Mouse (Mus musculus) CH12.LX (cell line): ENCODE results near the gene Snx10. TPM values are rescaled to one million over a fixed set of nuclear protein-coding genes. Genes with fewer than 3 reads are reported as not detected.

Experiments used
- DNase-seq: peaks from one replicate; pipeline ENCODE4 v3.0.0-alpha.2; 2013; ENCODE audit errors: extremely low read depth
- H3K27ac ChIP-seq: 2 replicates; pipeline ENCODE4 v1.5.1; 2012; ENCODE audit warnings: low read depth, mild to moderate bottlenecking, control low read depth, moderate library complexity; ENCODE audit not compliant: insufficient read depth
- H3K27me3 ChIP-seq: replicated peaks from 2 replicates; pipeline ENCODE3; 2012; ENCODE audit warnings: inconsistent platforms
- H3K36me3 ChIP-seq, 2 experiments: replicated peaks in 1 of 2; 2 replicates each; pipeline versions ENCODE3 to v1.6.1; 2012; ENCODE audit warnings: inconsistent platforms in 1 of 2, low read length in 1 of 2, mild to moderate bottlenecking in 1 of 2, mixed read lengths in 1 of 2, moderate library complexity in 1 of 2; ENCODE audit not compliant: control insufficient read depth in 1 of 2, insufficient read depth in 1 of 2
- H3K4me1 ChIP-seq, 2 experiments: 2 replicates each; pipeline ENCODE4 v1.6.1; 2012; ENCODE audit warnings: inconsistent platforms in 1 of 2, moderate library complexity in 1 of 2; ENCODE audit not compliant: insufficient read depth in 2 of 2, control insufficient read depth in 1 of 2
- H3K4me2 ChIP-seq: 2 replicates; pipeline ENCODE4 v1.6.1; 2012; ENCODE audit warnings: low read depth, mild to moderate bottlenecking, control low read depth; ENCODE audit not compliant: poor library complexity, insufficient read depth, severe bottlenecking
- H3K4me3 ChIP-seq, 3 experiments: fragments of 150-350 bp in 1 of 3; sonication (generic) in 1 of 3; replicated peaks in 1 of 3; 2 replicates each; pipeline versions ENCODE3 to v1.5.1; 2011 to 2012; ENCODE audit warnings: low read depth in 2 of 3, low read length in 2 of 3, mild to moderate bottlenecking in 2 of 3, moderate library complexity in 2 of 3, control low read depth in 1 of 3, improper control_type of control experiment in 1 of 3, inconsistent platforms in 1 of 3, mixed read lengths in 1 of 3; ENCODE audit not compliant: poor library complexity in 1 of 3
- H3K79me2 ChIP-seq: replicated peaks from 2 replicates; pipeline ENCODE4 v1.6.1; 2012; ENCODE audit warnings: mild to moderate bottlenecking, moderate library complexity; ENCODE audit not compliant: control insufficient read depth, poor library complexity, insufficient read depth, severe bottlenecking; ENCODE audit errors: extremely low read depth
- H3K9ac ChIP-seq: 2 replicates; pipeline ENCODE4 v1.6.1; 2012; ENCODE audit warnings: low read depth, mild to moderate bottlenecking, control low read depth, moderate library complexity; ENCODE audit not compliant: insufficient read depth
- H3K9me3 ChIP-seq: replicated peaks from 2 replicates; pipeline ENCODE3; 2012; ENCODE audit warnings: low read length, inconsistent platforms, mixed read lengths
- BHLHE40 ChIP-seq: IDR thresholded peaks from 2 replicates; pipeline ENCODE4 v1.6.1; 2011; ENCODE audit warnings: mild to moderate bottlenecking, low read depth, low read length, improper control_type of control experiment
- CHD1 ChIP-seq: IDR thresholded peaks from 2 replicates; pipeline ENCODE4 v1.6.1; 2012; ENCODE audit warnings: low read depth, low read length, improper control_type of control experiment, inconsistent platforms
- CHD2 ChIP-seq: IDR thresholded peaks from 2 replicates; pipeline ENCODE4 v1.6.1; 2011; ENCODE audit warnings: low read length, improper control_type of control experiment
- E2F4 ChIP-seq: IDR thresholded peaks from 2 replicates; pipeline ENCODE4 v1.6.1; 2011; ENCODE audit warnings: low read depth, low read length, improper control_type of control experiment; ENCODE audit not compliant: insufficient replicate concordance
- ELF1 ChIP-seq: IDR thresholded peaks from 2 replicates; pipeline ENCODE4 v1.6.1; 2014; ENCODE audit warnings: low read depth, mild to moderate bottlenecking, inconsistent platforms, low read length, improper control_type of control experiment
- EP300 ChIP-seq: IDR thresholded peaks from 2 replicates; pipeline ENCODE4 v1.6.1; 2011; ENCODE audit warnings: low read length, improper control_type of control experiment
- ETS1 ChIP-seq: conservative IDR thresholded peaks from 2 replicates; pipeline ENCODE4 v1.6.1; 2012; ENCODE audit warnings: low read depth, mild to moderate bottlenecking, inconsistent platforms, low read length, improper control_type of control experiment, moderate library complexity
- GABPA ChIP-seq: IDR thresholded peaks from 2 replicates; pipeline ENCODE4 v1.6.1; 2012; ENCODE audit warnings: low read depth, low read length, improper control_type of control experiment, inconsistent platforms; ENCODE audit not compliant: insufficient replicate concordance
- HCFC1 ChIP-seq: IDR thresholded peaks from 2 replicates; pipeline ENCODE4 v1.6.1; 2012; ENCODE audit warnings: low read depth, mild to moderate bottlenecking, inconsistent platforms, low read length, improper control_type of control experiment
- IRF4 ChIP-seq: IDR thresholded peaks from 2 replicates; pipeline ENCODE4 v1.6.1; 2014; ENCODE audit warnings: low read depth, mild to moderate bottlenecking, inconsistent platforms, low read length, improper control_type of control experiment
- JUND ChIP-seq: conservative IDR thresholded peaks from 2 replicates; pipeline ENCODE4 v1.6.1; 2011; ENCODE audit warnings: low read depth, low read length, improper control_type of control experiment
- KAT2A ChIP-seq: IDR thresholded peaks from 2 replicates; pipeline ENCODE4 v1.6.1; 2012; ENCODE audit warnings: low read length, improper control_type of control experiment, inconsistent platforms; ENCODE audit not compliant: insufficient replicate concordance
- MAFK ChIP-seq: IDR thresholded peaks from 2 replicates; pipeline ENCODE4 v1.6.1; 2011; ENCODE audit warnings: low read length, improper control_type of control experiment; ENCODE audit not compliant: insufficient replicate concordance
- MAZ ChIP-seq: IDR thresholded peaks from 2 replicates; pipeline ENCODE4 v1.6.1; 2012; ENCODE audit warnings: low read depth, mild to moderate bottlenecking, inconsistent platforms, low read length, improper control_type of control experiment, moderate library complexity
- MEF2A ChIP-seq: IDR thresholded peaks from 2 replicates; pipeline ENCODE4 v1.6.1; 2014; ENCODE audit warnings: low read depth, mild to moderate bottlenecking, inconsistent platforms, low read length, improper control_type of control experiment, borderline replicate concordance
- NELFE ChIP-seq: IDR thresholded peaks from 2 replicates; pipeline ENCODE4 v1.6.1; 2011; ENCODE audit warnings: low read depth, low read length, improper control_type of control experiment
- POLR2A ChIP-seq: IDR thresholded peaks from 2 replicates; pipeline ENCODE4 v1.6.1; 2011; ENCODE audit warnings: low read depth, mild to moderate bottlenecking, improper control_type of control experiment, low read length
- POLR2AphosphoS2 ChIP-seq: IDR thresholded peaks from 2 replicates; pipeline ENCODE4 v1.6.1; 2011; ENCODE audit warnings: low read depth, low read length, improper control_type of control experiment
- RAD21 ChIP-seq: IDR thresholded peaks from 2 replicates; pipeline ENCODE4 v1.6.1; 2011; ENCODE audit warnings: low read depth, mild to moderate bottlenecking, low read length, improper control_type of control experiment, moderate library complexity
- SMC3 ChIP-seq: IDR thresholded peaks from 2 replicates; pipeline ENCODE4 v1.6.1; 2011; ENCODE audit warnings: low read depth, low read length, improper control_type of control experiment
- TBP ChIP-seq: conservative IDR thresholded peaks from 2 replicates; pipeline ENCODE4 v1.6.1; 2011; ENCODE audit warnings: low read depth, low read length, improper control_type of control experiment
- ZKSCAN1 ChIP-seq: IDR thresholded peaks from 2 replicates; pipeline ENCODE4 v1.6.1; 2012; ENCODE audit warnings: low read depth, inconsistent platforms, low read length, improper control_type of control experiment, borderline replicate concordance
- dilution Hi-C: fragments of 300-500 bp; cut with MboI; formaldehyde crosslinking; loops from 2 replicates; pipeline ENCODE4 v1.14.3; 2020; ENCODE audit warnings: low sequenced_read_pairs; ENCODE audit not compliant: extremely low pct_unique_long_range_greater_than_20kb, extremely low pct_ligation_motif_present
- in situ Hi-C: fragments of 300-500 bp; cut with MboI; formaldehyde crosslinking; loops from 3 replicates; pipeline ENCODE4 v1.14.3; 2019; ENCODE audit warnings: low sequenced_read_pairs, low pct_ligation_motif_present, low pct_unique_long_range_greater_than_20kb, mixed read lengths
- polyA plus RNA-seq: library from polyadenylated mRNA; unstranded; fragments of >175 nt; gene quantifications from 2 replicates; pipeline ENCODE4 v1.2.1, GENCODE M21; 2012; ENCODE audit warnings: low read depth; ENCODE audit not compliant: insufficient read length
- total RNA-seq, 2 experiments: library from RNA; depleted of rRNA; stranded (reverse); fragments of 300-350 nt in 1 of 2; fragments of >200 nt in 1 of 2; gene quantifications; 2 replicates each; pipeline ENCODE4 v1.2.3; 2012 to 2014

Snx10 gene
- total and polyA plus RNA-seq, 3 experiments = 27.6 to 84.7 (median 46.2) TPM

- DNase-seq = no peak
- peaks cover 3 to 13% of the 10 kb centered on the region in 2 experiments; a peak in 3 of 4 replicates for H3K4me1 ChIP-seq
- dilution Hi-C loops = no loop called here
- no peak for TF ChIP-seq MAZ
- no peak for TF ChIP-seq CHD2
- TF ChIP-seq MAFK = no peak
- no peak for TF ChIP-seq JUND
- TF ChIP-seq, all 38 proteins: peak for 0
- Histone ChIP-seq H3K4me3 (no peak overlapping the region), H3K36me3 (no peaks in the 10 kb centered on the region), H3K27ac (no peak overlapping the region), H3K9ac (no peak overlapping the region), H3K79me2 (no peaks in the 10 kb centered on the region), H3K4me2 (no peak overlapping the region), H3K27me3 (no peaks in the 10 kb centered on the region), H3K9me3 (no peaks in the 10 kb centered on the region)
- in situ Hi-C loops = no loop called here
Measured at GRCm38 (mm10) chr6:51630184-51630583, 106.5 kb downstream of the Snx10 start.

- no peaks in the 10 kb centered on the region for H3K27me3 ChIP-seq
- in situ Hi-C loops (no loop called here), dilution Hi-C loops (no loop called here)
- H3K79me2 ChIP-seq = no peaks in the 10 kb centered on the region
- H3K9ac ChIP-seq = no peak overlapping the region
- no peak overlapping the region for H3K4me2 ChIP-seq
- no peaks in the 10 kb centered on the region for H3K36me3 ChIP-seq
- no peak overlapping the region for H3K27ac ChIP-seq
- DNase-seq = no peak
- no peak overlapping the region for H3K4me3 ChIP-seq
- no peak for TF ChIP-seq NELFE
- TF ChIP-seq CHD1 = no peak
- no peak for TF ChIP-seq POLR2AphosphoS2
- no peak for TF ChIP-seq BHLHE40
- no peak for TF ChIP-seq POLR2A
- no peak for TF ChIP-seq HCFC1
- TF ChIP-seq GABPA = no peak
- TF ChIP-seq IRF4 = no peak
- no peak for TF ChIP-seq ETS1
- no peak for TF ChIP-seq SMC3
- no peak for TF ChIP-seq MEF2A
- TF ChIP-seq MAFK = no peak
- TF ChIP-seq KAT2A = no peak
- TF ChIP-seq E2F4 = no peak
- no peak for TF ChIP-seq EP300
- no peak for TF ChIP-seq RAD21
- TF ChIP-seq TBP = no peak
- TF ChIP-seq ZKSCAN1 = no peak
- no peak for TF ChIP-seq ELF1
- TF ChIP-seq, all 38 proteins: peak for 0
- H3K9me3 ChIP-seq = no peaks in the 10 kb centered on the region
- peaks cover 3 to 13% of the 10 kb centered on the region in 2 experiments for H3K4me1 ChIP-seq
Measured at GRCm38 (mm10) chr6:51632928-51633662, 109.4 kb downstream of the Snx10 start.
